In genomic region chr11:51593849-51594248, GRCm38 (mm10) we compare ENCODE assay signal across 25 mouse cellular contexts. TPM values are rescaled to one million over a fixed set of nuclear protein-coding genes. Genes with fewer than 3 reads are reported as not detected.
DNase-seq lines count a peak whose midpoint lies in the region; ATAC-seq and TF ChIP-seq lines count a peak whose summit lies in the region.
"Had no signal": no experiment of that assay in that cellular context is flagged by ENCODE, and none has a peak within 500 bp of the region (broad histone marks: within the 10 kb centered on the region; RNA-seq: fewer than 3 reads in every experiment).

No protein-coding gene starts in this region.

- H3ac ChIP-seq in myocyte (ENCODE audit: control insufficient read depth, insufficient read length): no peak overlapping the region

- H3K36me3 ChIP-seq in intestine, postnatal 0 days (ENCODE audit: control insufficient read depth, insufficient read depth): peaks cover 84% of the 10 kb centered on the region
- peaks cover 63% of the 10 kb centered on the region for H3K36me3 ChIP-seq in intestine, embryonic 15.5 days
- peaks cover 81 to 96% of the 10 kb centered on the region in 2 experiments for H3K36me3 ChIP-seq in CH12.LX (replicated peaks in 1 of 2; ENCODE audit: control insufficient read depth in 1 of 2, insufficient read depth in 1 of 2, low read length in 1 of 2)
- H3K36me3 ChIP-seq in myocyte (ENCODE audit: control insufficient read depth, insufficient read depth): peaks cover 75% of the 10 kb centered on the region

- 87% methylated on average over 6 of the region's 6 CpGs for WGBS in intestine, postnatal 0 days
- WGBS in intestine, embryonic 15.5 days: 95% methylated on average over 6 of the region's 6 CpGs

- TF ChIP-seq RAD21 in CH12.LX (IDR thresholded peaks at IDR 0.05; ENCODE audit: low read depth, low read length): no peak

- in situ Hi-C loops in CH12.LX (cut with MboI; ENCODE audit: low pct_ligation_motif_present, low pct_unique_long_range_greater_than_20kb, low sequenced_read_pairs): no loop called here

- H3K9me3 ChIP-seq in intestine, postnatal 0 days (ENCODE audit: control insufficient read depth): no peaks in the 10 kb centered on the region
- no peaks in the 10 kb centered on the region for H3K9me3 ChIP-seq in intestine, embryonic 15.5 days
- H3K9me3 ChIP-seq in CH12.LX (replicated peaks; ENCODE audit: low read length): no peaks in the 10 kb centered on the region
- H3K9me3 ChIP-seq: embryonic facial prominence, embryonic 12.5 days; embryonic facial prominence, embryonic 15.5 days; forebrain, embryonic 13.5 days; heart, embryonic 10.5 days; hindbrain, embryonic 12.5 days had no signal

- no peak for TF ChIP-seq POLR2A in CH12.LX (IDR thresholded peaks at IDR 0.05; ENCODE audit: low read depth, low read length)
- peak; percentile 31 for TF ChIP-seq POLR2A in myocyte (IDR thresholded peaks at IDR 0.05; ENCODE audit: insufficient read length, low read depth)

- no peak overlapping the region for H3K9ac ChIP-seq in intestine, postnatal 0 days (ENCODE audit: low read depth, low read length)
- H3K9ac ChIP-seq in intestine, embryonic 15.5 days: no peak overlapping the region
- no peak overlapping the region for H3K9ac ChIP-seq in CH12.LX (ENCODE audit: insufficient read depth, low read depth)
- H3K9ac ChIP-seq: embryonic facial prominence, embryonic 12.5 days; embryonic facial prominence, embryonic 15.5 days; forebrain, embryonic 13.5 days; hindbrain, embryonic 12.5 days had no signal

- H3K27ac ChIP-seq in intestine, postnatal 0 days (ENCODE audit: low read depth, low read length): 0 out of 2 replicates have a peak overlapping the region, but pooled peaks have one; percentile 8
- H3K27ac ChIP-seq in intestine, embryonic 15.5 days: no peak overlapping the region
- 0 out of 2 replicates have a peak overlapping the region, but pooled peaks have one; percentile 6 for H3K27ac ChIP-seq in CH12.LX (ENCODE audit: insufficient read depth, low read depth)
- H3K27ac ChIP-seq: embryonic facial prominence, embryonic 12.5 days; embryonic facial prominence, embryonic 15.5 days; forebrain, embryonic 13.5 days; heart, embryonic 10.5 days; hindbrain, embryonic 12.5 days had no signal

- dilution Hi-C loops in CH12.LX (cut with MboI; ENCODE audit: extremely low pct_ligation_motif_present, extremely low pct_unique_long_range_greater_than_20kb, low sequenced_read_pairs): no loop called here

- no peak for TF ChIP-seq CTCF in intestine, postnatal 0 days (IDR thresholded peaks at IDR 0.05; ENCODE audit: low read depth)
- no peak for TF ChIP-seq CTCF in CH12.LX (conservative IDR thresholded peaks at IDR 0.05 in 1 of 2, IDR thresholded peaks at IDR 0.05 in 1 of 2; ENCODE audit: low read depth in 2 of 2, low read length in 2 of 2)

- no peak overlapping the region for H3K4me2 ChIP-seq in intestine, postnatal 0 days (replicated peaks; ENCODE audit: low read depth)
- H3K4me2 ChIP-seq in intestine, embryonic 15.5 days (replicated peaks): no peak overlapping the region
- H3K4me2 ChIP-seq in CH12.LX (ENCODE audit: insufficient read depth, low read depth, poor library complexity, severe bottlenecking): no peak overlapping the region
- H3K4me2 ChIP-seq in myocyte (ENCODE audit: low read depth): no peak overlapping the region
- H3K4me2 ChIP-seq: embryonic facial prominence, embryonic 12.5 days; embryonic facial prominence, embryonic 15.5 days; forebrain, embryonic 13.5 days; hindbrain, embryonic 12.5 days had no signal

- H3K4me3 ChIP-seq in intestine, postnatal 0 days (ENCODE audit: low read depth, low read length): no peak overlapping the region
- H3K4me3 ChIP-seq in intestine, embryonic 15.5 days (replicated peaks): no peak overlapping the region
- H3K4me3 ChIP-seq in CH12.LX (replicated peaks in 1 of 3; ENCODE audit: low read depth in 2 of 3, low read length in 2 of 3, poor library complexity in 1 of 3): no peak overlapping the region
- no peak overlapping the region for H3K4me3 ChIP-seq in myocyte
- H3K4me3 ChIP-seq: embryonic facial prominence, embryonic 12.5 days; embryonic facial prominence, embryonic 15.5 days; forebrain, embryonic 13.5 days; heart, embryonic 10.5 days; hindbrain, embryonic 12.5 days had no signal

- no peaks in the 10 kb centered on the region for H3K27me3 ChIP-seq in intestine, postnatal 0 days (replicated peaks; ENCODE audit: control insufficient read depth, insufficient read depth, low read length)
- no peaks in the 10 kb centered on the region for H3K27me3 ChIP-seq in intestine, embryonic 15.5 days (replicated peaks)
- no peaks in the 10 kb centered on the region for H3K27me3 ChIP-seq in CH12.LX (replicated peaks)
- H3K27me3 ChIP-seq in myocyte (ENCODE audit: control insufficient read depth, insufficient read depth, insufficient read length): no peaks in the 10 kb centered on the region
- H3K27me3 ChIP-seq: embryonic facial prominence, embryonic 12.5 days; embryonic facial prominence, embryonic 15.5 days; forebrain, embryonic 13.5 days; hindbrain, embryonic 12.5 days had no signal

- peak; percentile 88 for DNase-seq in heart, adult 11 months
- no peak for DNase-seq in heart, adult 8-10 months (ENCODE audit: low spot score)
- DNase-seq in CH12.LX (ENCODE audit: extremely low read depth): no peak
- no peak for DNase-seq in kidney, postnatal 4 days
- DNase-seq: adrenal gland, postnatal 10 days; adrenal gland, postnatal 36 days; B cell, adult 2 months; cerebellum, adult 18-20 months; cerebellum, adult 9-11 months; cerebellum, postnatal 25 days; gastrocnemius, postnatal 10 days; gastrocnemius, postnatal 36 days; kidney, adult 11 months had no signal

- H3K79me2 ChIP-seq in CH12.LX (replicated peaks; ENCODE audit: control insufficient read depth, extremely low read depth, insufficient read depth, poor library complexity, severe bottlenecking): no peaks in the 10 kb centered on the region
- no peaks in the 10 kb centered on the region for H3K79me2 ChIP-seq in myocyte (ENCODE audit: control insufficient read depth, insufficient read depth)

- TF ChIP-seq EP300 in CH12.LX (IDR thresholded peaks at IDR 0.05; ENCODE audit: low read length): no peak

- H3K4me1 ChIP-seq in intestine, postnatal 0 days (replicated peaks; ENCODE audit: control insufficient read depth, insufficient read depth, low read length): no peaks in the 10 kb centered on the region
- 0 out of 2 replicates have a peak, but pooled peaks cover 3% of the 10 kb centered on the region for H3K4me1 ChIP-seq in intestine, embryonic 15.5 days (replicated peaks)
- peaks cover 0 to 17% of the 10 kb centered on the region in 2 experiments; a peak in 1 of 4 replicates for H3K4me1 ChIP-seq in CH12.LX (ENCODE audit: control insufficient read depth in 1 of 2, insufficient read depth in 2 of 2)
- H3K4me1 ChIP-seq: embryonic facial prominence, embryonic 12.5 days; forebrain, embryonic 13.5 days; heart, embryonic 10.5 days; hindbrain, embryonic 12.5 days had no signal

- no peak for ATAC-seq in intestine, postnatal 0 days
- ATAC-seq in intestine, embryonic 15.5 days: no peak
- ATAC-seq: activated CD4-positive, CD25-positive, alpha-beta regulatory T cell, adult 4 months; forebrain, embryonic 13.5 days; forebrain, embryonic 16.5 days; hindbrain, embryonic 16.5 days; inflammation-experienced regulatory T-cells, adult 6 months had no signal

TF ChIP-seq in CH12.LX, 34 proteins besides CTCF, POLR2A, EP300 and RAD21 (continues in another document):
- no peak for TF ChIP-seq CHD1 (IDR thresholded peaks at IDR 0.05; ENCODE audit: low read depth, low read length)

RNA-seq across cellular contexts. Expression of gene Phykpl, which starts 9.3 kb away (rescaled TPM):
- 1 to 10 TPM; 8.5 to 9.6 (median 8.9) TPM for total RNA-seq in heart, adult 8-10 months (2022)
- 22.7 and 24.2 TPM in 2 replicates for polyA plus RNA-seq in intestine, postnatal 0 days (2015; fragmentation: Nextera tagmentation; extraction: Ambion mirVana)
- 18.5 and 21.1 TPM in 2 replicates for polyA plus RNA-seq in intestine, embryonic 15.5 days (2015; fragmentation: Nextera tagmentation; extraction: Ambion mirVana)
- total RNA-seq in CH12.LX (2012; rRNA removed) (30.9 and 40.5 TPM in 2 replicates), CH12.LX (2014; rRNA removed) (19.4 and 25.2 TPM in 2 replicates)
- polyA plus RNA-seq in CH12.LX (2012; ENCODE audit: insufficient read length, low read depth) (39.6 and 44.0 TPM in 2 replicates), myocyte (2012; fragmentation: generic; extraction: Trizol) (7.0 TPM)

RNA-seq across cellular contexts. Expression of gene Hnrnpab, which starts 12.8 kb away (rescaled TPM):
- total RNA-seq in heart, adult 8-10 months (2022): 100 to 1,000 TPM; 119 to 149 (median 133) TPM
- polyA plus RNA-seq in intestine, postnatal 0 days (2015; fragmentation: Nextera tagmentation; extraction: Ambion mirVana): 181 and 191 TPM in 2 replicates
- polyA plus RNA-seq in intestine, embryonic 15.5 days (2015; fragmentation: Nextera tagmentation; extraction: Ambion mirVana): 381 and 414 TPM in 2 replicates
- total RNA-seq in CH12.LX (2012; rRNA removed): 893 and 1,222 TPM in 2 replicates
- total RNA-seq in CH12.LX (2014; rRNA removed): 1,100 and 1,160 TPM in 2 replicates
- 2,181 and 2,430 TPM in 2 replicates for polyA plus RNA-seq in CH12.LX (2012; ENCODE audit: insufficient read length, low read depth)
- polyA plus RNA-seq in myocyte (2012; fragmentation: generic; extraction: Trizol): 371 TPM

RNA-seq across cellular contexts. Expression of gene Nhp2, which starts 25.7 kb away (rescaled TPM):
- 10 to 100 TPM; 18.4 to 23.7 (median 21.4) TPM for total RNA-seq in heart, adult 8-10 months (2022)
- 98.2 and 101 TPM in 2 replicates for polyA plus RNA-seq in intestine, postnatal 0 days (2015; fragmentation: Nextera tagmentation; extraction: Ambion mirVana)
- 172 and 184 TPM in 2 replicates for polyA plus RNA-seq in intestine, embryonic 15.5 days (2015; fragmentation: Nextera tagmentation; extraction: Ambion mirVana)
- 489 and 641 TPM in 2 replicates for total RNA-seq in CH12.LX (2012; rRNA removed)
- total RNA-seq in CH12.LX (2014; rRNA removed): 649 and 722 TPM in 2 replicates
- 847 and 914 TPM in 2 replicates for polyA plus RNA-seq in CH12.LX (2012; ENCODE audit: insufficient read length, low read depth)
- 137 TPM for polyA plus RNA-seq in myocyte (2012; fragmentation: generic; extraction: Trizol)

RNA-seq across cellular contexts. Expression of gene Rmnd5b, which starts 41.8 kb away (rescaled TPM):
- total RNA-seq in heart, adult 8-10 months (2022): 10 to 100 TPM; 12.6 to 19.1 (median 15.3) TPM
- polyA plus RNA-seq in intestine, postnatal 0 days (2015; fragmentation: Nextera tagmentation; extraction: Ambion mirVana): 32.4 and 34.2 TPM in 2 replicates
- polyA plus RNA-seq in intestine, embryonic 15.5 days (2015; fragmentation: Nextera tagmentation; extraction: Ambion mirVana): 38.2 and 42.6 TPM in 2 replicates
- total RNA-seq in CH12.LX (2012; rRNA removed) (46.6 and 46.7 TPM in 2 replicates), CH12.LX (2014; rRNA removed) (39.0 and 41.1 TPM in 2 replicates)
- polyA plus RNA-seq in CH12.LX (2012; ENCODE audit: insufficient read length, low read depth) (59.5 and 60.2 TPM in 2 replicates), myocyte (2012; fragmentation: generic; extraction: Trizol) (41.0 TPM)

RNA-seq across cellular contexts. Expression of gene N4bp3, which starts 56.8 kb away (rescaled TPM):
- total RNA-seq in heart, adult 8-10 months (2022): 10 to 100 TPM in 3 of 4 experiments, 1 to 10 TPM in 1; 9.2 to 10.8 (median 10.3) TPM
- 8.5 and 8.8 TPM in 2 replicates for polyA plus RNA-seq in intestine, postnatal 0 days (2015; fragmentation: Nextera tagmentation; extraction: Ambion mirVana)
- 17.6 and 18.1 TPM in 2 replicates for polyA plus RNA-seq in intestine, embryonic 15.5 days (2015; fragmentation: Nextera tagmentation; extraction: Ambion mirVana)
- total RNA-seq in CH12.LX (2012; rRNA removed) (19.7 and 21.2 TPM in 2 replicates), CH12.LX (2014; rRNA removed) (17.8 and 19.1 TPM in 2 replicates)
- polyA plus RNA-seq in CH12.LX (2012; ENCODE audit: insufficient read length, low read depth) (22.1 and 25.4 TPM in 2 replicates), myocyte (2012; fragmentation: generic; extraction: Trizol) (16.3 TPM)
